Mouse (Mus musculus) ES-E14 (cell line): Measurements from ENCODE around the gene Tldc1. TPM values are rescaled to one million over a fixed set of nuclear protein-coding genes. Genes with fewer than 3 reads are reported as not detected.

Experiments used
- DNase-seq: peaks from one replicate; pipeline ENCODE4 v3.0.0-alpha.2; 2013; ENCODE audit warnings: low read depth, low spot score
- H3K27ac ChIP-seq: 2 replicates; pipeline ENCODE4 v1.5.1; 2012; ENCODE audit warnings: low read depth, mild to moderate bottlenecking, low read length, moderate library complexity, mixed read lengths; ENCODE audit not compliant: poor library complexity, insufficient read depth, severe bottlenecking
- H3K36me3 ChIP-seq: 2 replicates; pipeline ENCODE4 v1.6.1; 2012; ENCODE audit warnings: mild to moderate bottlenecking, low read length, moderate library complexity, mixed read lengths; ENCODE audit not compliant: control insufficient read depth, poor library complexity, insufficient read depth, severe bottlenecking
- H3K4me1 ChIP-seq, 2 experiments: fragments of 150-350 bp in 1 of 2; sonication (generic) in 1 of 2; 2 replicates each; pipeline ENCODE4 v1.6.1; 2012; ENCODE audit warnings: low read length in 2 of 2, mild to moderate bottlenecking in 1 of 2, mixed read lengths in 1 of 2; ENCODE audit not compliant: control insufficient read depth in 2 of 2, insufficient read depth in 2 of 2, poor library complexity in 1 of 2
- H3K4me3 ChIP-seq, 2 experiments: fragments of 150-350 bp in 1 of 2; sonication (generic) in 1 of 2; 2 replicates each; pipeline ENCODE4 v1.5.1; 2012; ENCODE audit warnings: low read length in 2 of 2, low read depth in 1 of 2, mild to moderate bottlenecking in 1 of 2, mixed read lengths in 1 of 2; ENCODE audit not compliant: insufficient read depth in 1 of 2, poor library complexity in 1 of 2, severe bottlenecking in 1 of 2
- H3K9ac ChIP-seq: 2 replicates; pipeline ENCODE4 v1.6.1; 2012; ENCODE audit warnings: low read depth, mild to moderate bottlenecking, low read length, mixed read lengths; ENCODE audit not compliant: poor library complexity, insufficient read depth, severe bottlenecking
- H3K9me3 ChIP-seq: fragments of 150-350 bp; sonication (generic); 2 replicates; pipeline ENCODE4 v1.6.1; 2012; ENCODE audit warnings: low read depth, mild to moderate bottlenecking, low read length; ENCODE audit not compliant: control insufficient read depth, insufficient read depth
- CHD2 ChIP-seq: IDR thresholded peaks from 2 replicates; pipeline ENCODE4 v1.6.1; 2014; ENCODE audit warnings: mild to moderate bottlenecking, low read depth, low read length, inconsistent platforms
- HCFC1 ChIP-seq: IDR thresholded peaks from 2 replicates; pipeline ENCODE4 v1.6.1; 2012; ENCODE audit warnings: low read length, inconsistent platforms, borderline replicate concordance; ENCODE audit not compliant: insufficient read depth
- MAFK ChIP-seq: IDR thresholded peaks from 2 replicates; pipeline ENCODE4 v1.6.1; 2014; ENCODE audit warnings: mild to moderate bottlenecking, low read depth, low read length, inconsistent platforms; ENCODE audit not compliant: insufficient read depth
- ZC3H11A ChIP-seq: IDR thresholded peaks from 2 replicates; pipeline ENCODE4 v1.6.1; 2012; ENCODE audit warnings: low read depth, mild to moderate bottlenecking, inconsistent platforms, low read length, borderline replicate concordance
- ZNF384 ChIP-seq: IDR thresholded peaks from 2 replicates; pipeline ENCODE4 v1.6.1; 2012; ENCODE audit warnings: low read depth, low read length, inconsistent platforms
- in situ Hi-C, 2 experiments: fragments of 600-800 bp; cut with MboI; formaldehyde crosslinking; loops; one replicate each; pipeline ENCODE4 v1.15.1; 2025; ENCODE audit warnings: low sequenced_read_pairs in 2 of 2, inconsistent platforms in 1 of 2; ENCODE audit not compliant: unreplicated experiment in 2 of 2
- total RNA-seq: library from RNA; depleted of rRNA; stranded (reverse); fragments of 300-350 nt; gene quantifications from 2 replicates; pipeline ENCODE4 v1.2.3, GENCODE M21; 2012

Tldc1 gene
- total RNA-seq, 1 experiment, result 9.2 TPM

- Histone ChIP-seq H3K4me3 (no peak overlapping the region), H3K27ac (no peak overlapping the region), H3K9me3 (no peaks in the 10 kb centered on the region), H3K4me1 (peaks cover 0 to 5% of the 10 kb centered on the region in 2 experiments; a peak in 1 of 4 replicates), H3K36me3 (no peaks in the 10 kb centered on the region), H3K9ac (no peak overlapping the region)
- TF ChIP-seq HCFC1 (no peak), MAFK (no peak), ZC3H11A (no peak), CHD2 (no peak), ZNF384 (no peak)
- DNase-seq, result no peak
- in situ Hi-C loops, result no loop called here
Observed at GRCm38 (mm10) chr8:119719011-119719501, 59.2 kb downstream of the Tldc1 start.

GRCm38 (mm10) chr8:119717765-119718164 lies 60.5 kb downstream of the Tldc1 start:
- in situ Hi-C loops, result no loop called here
- H3K4me1 ChIP-seq, result peaks cover 0 to 5% of the 10 kb centered on the region in 2 experiments; a peak in 1 of 4 replicates
- H3K9me3 ChIP-seq, result no peaks in the 10 kb centered on the region
- no peak for TF ChIP-seq CHD2
- no peak for TF ChIP-seq ZNF384
- TF ChIP-seq MAFK, result no peak
- TF ChIP-seq HCFC1, result no peak
- TF ChIP-seq ZC3H11A, result no peak
- no peaks in the 10 kb centered on the region for H3K36me3 ChIP-seq
- peak; percentile 41 for DNase-seq
- no peak overlapping the region for H3K27ac ChIP-seq
- H3K4me3 ChIP-seq, result no peak overlapping the region
- H3K9ac ChIP-seq, result no peak overlapping the region

GRCm38 (mm10) chr8:119716730-119717299 lies 61.4 kb downstream of the Tldc1 start:
- Histone ChIP-seq H3K36me3 (no peaks in the 10 kb centered on the region), H3K4me3 (no peak overlapping the region), H3K4me1 (peaks cover 0 to 5% of the 10 kb centered on the region in 2 experiments; a peak in 1 of 4 replicates), H3K9ac (no peak overlapping the region), H3K27ac (no peak overlapping the region), H3K9me3 (no peaks in the 10 kb centered on the region)
- in situ Hi-C loops, result no loop called here
- TF ChIP-seq CHD2 (no peak), ZC3H11A (no peak), HCFC1 (no peak)
- no peak for DNase-seq

GRCm38 (mm10) chr8:119715221-119715620 lies 63.0 kb downstream of the Tldc1 start:
- no peak for DNase-seq
- Histone ChIP-seq H3K9ac (no peak overlapping the region), H3K9me3 (no peaks in the 10 kb centered on the region), H3K36me3 (no peaks in the 10 kb centered on the region), H3K4me1 (peaks cover 0 to 5% of the 10 kb centered on the region in 2 experiments; a peak in 1 of 4 replicates), H3K4me3 (no peak overlapping the region), H3K27ac (no peak overlapping the region)
- TF ChIP-seq CHD2 (no peak), HCFC1 (no peak), ZC3H11A (no peak), ZNF384 (no peak), MAFK (no peak)
- in situ Hi-C loops, result no loop called here

- in situ Hi-C loops, result no loop called here
- no peak for DNase-seq
- H3K4me1 ChIP-seq, result peaks cover 0 to 11% of the 10 kb centered on the region in 2 experiments; a peak in 1 of 4 replicates
- H3K36me3 ChIP-seq, result no peaks in the 10 kb centered on the region
- no peak overlapping the region for H3K9ac ChIP-seq
- H3K9me3 ChIP-seq, result no peaks in the 10 kb centered on the region
- no peak overlapping the region for H3K4me3 ChIP-seq
- TF ChIP-seq CHD2, result no peak
- TF ChIP-seq ZNF384, result no peak
- no peak for TF ChIP-seq ZC3H11A
- no peak for TF ChIP-seq MAFK
- TF ChIP-seq HCFC1, result no peak
- H3K27ac ChIP-seq, result no peak overlapping the region
Observed at GRCm38 (mm10) chr8:119713421-119713820, 64.8 kb downstream of the Tldc1 start.
